Mouse (Mus musculus) kidney, adult 9 months (tissue): Measurements from ENCODE around the gene Dcdc2c.

Source experiments
- DNase-seq: peaks from one replicate; pipeline ENCODE4 v3.0.0; 2022

The Dcdc2c gene

GRCm38 (mm10) chr12:28552299-28552698 is at the start of gene Dcdc2c:
TSS of gene Dcdc2c (minus strand) at chr12:28552399.
- DNase-seq = no peak

DNA sequence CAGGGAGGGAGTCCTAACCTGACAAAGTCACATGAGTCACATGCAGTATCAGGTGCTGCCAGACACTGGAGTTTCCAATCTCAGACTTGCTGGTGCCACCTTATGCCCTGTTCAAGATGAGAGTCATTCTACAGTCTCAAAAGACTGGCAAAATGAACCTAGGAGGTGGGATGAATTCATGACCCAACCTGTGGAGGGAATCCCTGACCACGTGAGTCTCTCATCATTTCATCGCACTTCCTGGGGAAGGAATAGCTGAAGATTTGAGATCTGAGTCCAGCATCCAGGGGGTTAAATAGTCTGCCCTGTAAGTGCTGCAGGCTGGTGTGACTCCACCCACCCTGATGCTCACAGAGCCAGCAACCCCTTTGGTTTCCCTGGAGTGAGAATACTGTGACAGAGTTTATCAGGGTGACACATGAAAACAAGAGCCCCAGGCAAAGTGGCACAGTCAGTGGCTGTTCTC is 46.4 kb upstream of the Dcdc2c start:
- DNase-seq = no peak

DNA sequence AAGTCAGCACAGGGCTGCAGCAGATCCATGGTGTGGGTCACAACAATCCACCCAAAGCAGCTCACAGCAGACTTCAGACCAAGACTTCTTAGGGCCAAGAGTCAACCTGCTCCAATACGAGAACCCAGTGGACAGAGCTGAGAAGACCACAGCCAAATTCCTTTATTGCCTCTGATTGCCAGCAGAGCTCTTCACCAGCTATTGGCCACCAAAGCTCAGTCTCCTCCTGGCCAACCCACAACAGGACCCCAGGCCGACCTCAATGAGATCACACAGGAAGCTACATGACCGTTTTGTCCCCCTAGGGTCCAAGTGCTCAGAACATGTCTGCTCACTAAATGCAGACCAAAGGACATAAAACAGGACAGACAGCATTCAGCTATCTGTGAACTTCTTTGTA is 45.9 kb upstream of the Dcdc2c start:
- no peak for DNase-seq

GRCm38 (mm10) chr12:28597699-28598098 is 45.5 kb upstream of the Dcdc2c start:
- no peak for DNase-seq

DNA sequence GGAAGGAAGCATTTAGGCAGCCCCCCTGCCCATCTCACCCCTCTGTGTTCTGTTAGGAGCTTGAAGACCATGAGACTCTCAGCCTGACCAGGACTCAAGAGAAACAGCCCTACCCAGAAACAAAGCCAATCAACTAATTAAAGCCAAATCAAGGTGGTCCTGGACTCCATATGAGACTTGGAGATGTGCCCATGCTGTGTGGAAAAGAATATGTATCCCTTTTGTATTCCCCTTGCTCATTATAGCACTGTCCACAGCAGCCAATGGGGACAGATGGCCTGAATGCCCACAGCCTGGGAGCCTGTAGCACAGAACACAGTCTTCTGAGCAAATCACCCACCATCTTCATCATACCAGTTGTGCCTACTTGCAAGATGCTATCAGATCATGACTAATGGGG is 44.7 kb upstream of the Dcdc2c start:
- DNase-seq = no peak

DNA sequence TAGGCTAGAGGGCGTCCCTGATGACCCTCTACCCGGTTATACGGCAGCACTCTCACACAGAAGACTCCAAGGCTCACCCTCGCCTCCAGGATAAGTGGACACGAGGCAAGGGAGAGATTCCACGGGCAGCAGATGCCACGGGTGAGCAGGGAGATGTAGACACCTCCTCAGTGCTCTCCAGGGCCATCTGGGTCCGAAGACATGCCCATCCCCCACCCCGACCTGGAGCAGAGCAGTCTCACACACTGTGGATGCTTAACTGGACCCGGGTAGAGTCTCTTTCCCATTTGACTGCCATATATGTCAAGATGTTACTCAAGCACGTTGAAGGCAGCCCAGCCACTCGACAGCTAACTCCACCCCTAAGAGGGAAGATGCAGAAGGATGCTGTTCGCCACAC is 38.2 kb upstream of the Dcdc2c start:
- no peak for DNase-seq

DNA sequence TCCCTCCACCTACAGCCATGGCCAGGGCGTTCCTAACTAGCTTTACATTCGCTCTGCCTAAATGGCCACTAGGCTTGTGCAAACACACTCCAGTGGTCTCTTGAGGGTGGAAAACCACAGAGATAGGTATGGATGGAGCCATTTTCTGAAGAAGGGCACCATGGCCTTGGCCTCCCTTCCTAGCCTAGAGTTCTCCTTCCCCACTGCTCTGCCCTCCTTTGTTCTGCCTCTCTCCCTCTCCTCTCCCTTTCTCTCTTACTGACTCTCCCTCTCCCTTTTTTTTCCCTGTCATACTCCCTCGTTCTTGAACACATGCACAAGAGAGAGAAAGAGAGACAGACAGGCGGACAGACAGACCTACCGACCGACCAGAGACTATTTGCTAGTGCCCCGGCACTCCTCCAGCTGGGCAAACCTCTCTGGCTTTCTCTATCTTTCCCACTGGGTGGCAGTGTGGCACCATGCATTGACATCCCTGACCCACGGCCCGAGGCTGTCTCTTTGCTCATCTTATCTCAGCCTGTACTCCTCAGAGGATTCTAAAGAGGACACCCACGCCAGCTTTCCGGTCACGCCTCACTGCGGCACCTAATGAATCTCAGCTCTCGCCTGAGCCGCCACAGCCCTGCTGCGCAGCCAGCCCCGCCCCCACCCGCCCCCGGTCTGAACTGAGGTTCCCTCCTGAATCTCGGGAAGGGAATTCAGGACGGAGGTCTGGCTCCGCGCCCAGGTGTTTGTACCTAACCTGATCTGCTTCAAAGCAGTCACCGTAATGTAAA is 37.1 kb upstream of the Dcdc2c start:
- DNase-seq = peak; percentile 84

GRCm38 (mm10) chr12:28587949-28588348 is 35.8 kb upstream of the Dcdc2c start:
- DNase-seq = no peak

DNA sequence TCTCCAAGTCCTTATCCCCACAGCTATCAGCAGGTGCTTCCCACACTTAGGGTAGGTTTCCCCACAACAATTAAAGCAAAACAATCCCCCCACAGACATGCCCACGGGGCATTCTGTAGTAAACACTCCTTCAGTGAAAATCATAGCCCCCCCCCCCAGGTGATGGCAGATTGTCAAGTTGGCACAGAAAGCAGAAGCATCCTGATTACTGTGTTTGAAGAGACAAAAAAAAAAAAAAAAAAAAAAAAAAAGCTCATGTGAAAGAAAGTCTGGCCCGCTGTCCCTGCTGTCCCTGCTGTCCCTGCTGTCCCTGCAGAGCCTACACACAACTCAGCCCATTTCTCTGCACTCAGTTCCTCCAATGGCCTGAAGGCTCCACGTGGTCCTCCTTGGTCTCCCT is 31.8 kb upstream of the Dcdc2c start:
- no peak for DNase-seq

DNA sequence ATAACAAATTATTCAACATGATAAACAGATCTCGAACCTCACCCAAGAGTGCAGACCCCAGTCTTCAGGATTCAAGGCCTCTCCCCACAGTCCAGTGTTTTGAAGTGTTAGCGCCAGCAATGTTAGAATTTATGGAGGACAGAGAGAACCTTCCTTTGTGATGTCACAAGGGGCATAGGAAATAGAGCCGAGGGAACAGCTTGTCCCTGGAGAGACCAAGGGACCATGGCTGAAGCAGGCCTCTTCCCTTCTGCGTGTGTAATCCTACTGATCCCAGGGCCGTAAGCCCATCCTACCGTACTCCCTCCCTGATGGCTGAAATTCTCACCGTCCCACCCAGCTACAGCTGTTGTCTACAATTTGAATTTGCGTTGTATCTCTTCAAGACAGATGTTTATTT is 30.2 kb upstream of the Dcdc2c start, which contains the start of gene Allc:
Gene Allc (minus strand): TSS at position 101 of the 400 bp plus-strand sequence.
- no peak for DNase-seq

GRCm38 (mm10) chr12:28579132-28579531 is 26.9 kb upstream of the Dcdc2c start:
- DNase-seq = peak; percentile 8

GRCm38 (mm10) chr12:28578147-28578546 is 25.9 kb upstream of the Dcdc2c start:
- DNase-seq = no peak

- DNase-seq = no peak
These were observed 23.3 kb upstream of the Dcdc2c start for GRCm38 (mm10) chr12:28575366-28576070.

DNA sequence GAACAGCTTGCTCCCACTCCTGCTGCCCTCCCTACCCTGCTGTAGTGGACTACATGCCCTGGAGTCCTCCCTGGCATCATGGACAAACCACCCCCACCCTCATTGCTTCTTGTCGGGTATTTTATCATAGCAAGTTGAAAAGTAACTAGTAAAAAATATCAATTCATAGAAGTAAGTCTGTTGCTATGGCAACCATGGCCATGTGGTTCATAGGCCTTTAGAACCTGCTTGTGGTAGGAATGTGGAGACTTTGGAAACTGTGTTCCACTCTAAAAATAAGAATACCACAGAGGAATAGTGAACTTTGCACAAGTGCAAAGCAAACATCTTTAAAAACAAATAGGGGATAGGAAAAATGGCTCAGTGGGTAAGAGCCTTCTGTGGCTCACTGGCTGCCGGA is 20.0 kb upstream of the Dcdc2c start:
- no peak for DNase-seq

- DNase-seq = no peak
These were observed 424 bp downstream of the Dcdc2c start for GRCm38 (mm10) chr12:28551775-28552174.

DNA sequence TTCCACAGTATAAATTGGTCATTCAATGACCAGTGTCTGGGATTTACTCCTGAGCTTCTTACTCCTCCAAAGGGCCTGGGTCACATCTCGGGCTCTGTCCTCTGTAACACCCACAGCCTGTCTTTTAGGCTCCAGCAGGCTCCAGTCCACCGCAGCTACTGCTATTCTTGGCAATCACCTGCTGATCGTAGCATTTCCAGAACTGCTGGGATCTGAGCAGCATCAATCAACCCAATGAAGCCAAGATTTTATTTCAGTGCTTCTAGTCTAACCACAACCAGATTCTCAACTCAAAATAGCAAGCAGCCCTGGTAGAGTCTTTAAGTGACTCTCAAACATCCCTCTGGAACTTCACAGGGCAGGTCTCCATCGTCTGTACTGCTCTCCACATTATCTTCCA is 3.3 kb downstream of the Dcdc2c start:
- no peak for DNase-seq

DNA sequence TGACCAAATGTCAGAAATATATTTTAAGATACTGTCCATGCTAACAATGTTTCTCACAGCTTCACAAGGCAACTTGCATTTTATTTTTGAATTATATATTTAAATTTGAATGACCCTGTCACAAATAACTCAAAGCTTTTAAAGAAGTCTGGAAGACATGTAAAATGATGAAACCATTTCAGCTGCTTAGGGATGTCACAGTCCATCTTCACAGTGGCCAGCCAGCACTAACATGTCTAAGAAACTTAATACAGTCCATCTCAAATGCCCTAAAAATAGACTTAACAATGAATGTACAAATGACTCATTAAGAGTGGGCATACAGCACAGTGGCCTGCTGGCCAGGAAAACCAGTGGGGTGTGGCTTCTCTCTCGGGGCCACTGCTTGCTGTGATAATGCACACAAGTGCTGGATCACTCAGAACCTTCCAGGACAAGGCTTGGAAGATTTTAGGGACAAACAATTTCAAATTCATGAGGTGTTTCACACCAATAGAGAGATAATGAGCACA is 37.9 kb downstream of the Dcdc2c start:
- no peak for DNase-seq

DNA sequence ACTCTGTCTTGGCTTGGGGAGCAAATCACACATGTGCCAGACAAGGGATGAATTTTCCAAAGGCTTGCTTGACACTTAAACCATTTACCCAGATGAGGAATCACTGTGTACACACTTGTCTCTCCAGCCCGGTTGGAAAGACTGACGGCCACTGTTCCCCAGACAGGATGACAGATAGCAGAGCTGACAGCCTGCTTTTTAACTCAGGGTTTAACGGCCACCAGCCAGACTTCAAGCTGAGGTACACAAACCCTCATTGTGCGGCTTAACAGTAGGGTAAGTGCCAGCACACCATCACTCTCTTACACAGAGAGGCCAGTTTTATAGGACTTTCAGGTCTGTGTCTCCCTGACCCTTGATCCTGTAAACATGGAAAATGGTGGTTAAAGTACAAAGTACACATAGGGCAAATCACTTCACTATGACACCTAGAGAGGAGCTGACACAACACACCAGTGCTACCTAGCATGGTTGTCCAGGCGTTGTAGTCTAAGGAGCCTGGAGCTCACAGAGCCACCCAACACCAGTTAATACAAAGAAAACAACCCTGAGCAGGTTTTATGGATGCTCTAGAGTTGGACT is 42.4 kb downstream of the Dcdc2c start:
- peak; percentile 7 for DNase-seq

- no peak for DNase-seq
These were observed 57.9 kb downstream of the Dcdc2c start for GRCm38 (mm10) chr12:28494289-28494688.

- DNase-seq = no peak
These were observed 69.6 kb downstream of the Dcdc2c start for GRCm38 (mm10) chr12:28482483-28483160.

GRCm38 (mm10) chr12:28460951-28461431 is 91.2 kb downstream of the Dcdc2c start:
- no peak for DNase-seq

GRCm38 (mm10) chr12:28460523-28460922 is 91.7 kb downstream of the Dcdc2c start:
- no peak for DNase-seq

DNA sequence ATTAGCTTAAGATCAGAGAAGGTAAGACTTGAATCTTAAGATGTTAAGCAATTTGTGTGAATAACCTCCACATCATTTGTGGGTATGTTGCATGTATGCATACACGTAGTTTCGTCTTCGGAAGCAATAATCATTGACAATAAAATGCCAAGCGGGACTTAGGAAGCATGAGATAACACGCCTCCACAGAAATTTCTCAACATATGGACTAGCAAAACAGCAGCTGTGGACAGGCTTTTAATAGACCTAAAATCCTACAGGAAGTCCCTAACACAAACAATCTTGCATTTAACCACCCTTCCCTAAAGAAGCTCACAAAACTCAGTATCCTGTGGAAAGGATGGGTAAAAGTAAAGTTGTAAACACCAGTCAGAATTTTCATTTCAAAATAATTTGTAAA is 93.4 kb downstream of the Dcdc2c start:
- no peak for DNase-seq
